Mouse (Mus musculus): Measurements from ENCODE around the gene Trappc1. TPM values are rescaled to one million over a fixed set of nuclear protein-coding genes. Genes with fewer than 3 reads are reported as not detected.

Trappc1 gene
- total and polyA plus RNA-seq, 3 experiments = 85.4 to 124 (median 102) TPM

GRCm38 (mm10) chr11:69325628-69326407 is 2.0 kb downstream of the Trappc1 start, which contains the start of gene Kcnab3 (continued):
- TF ChIP-seq NELFE (IDR thresholded peaks at IDR 0.05; ENCODE audit: low read depth, low read length) (peak; percentile 40; the same call in 1 of the 2 replicates), BHLHE40 (IDR thresholded peaks at IDR 0.05; ENCODE audit: low read depth, low read length) (0 out of 2 replicates have a peak, but pooled peaks have one; percentile 7), MAFK (IDR thresholded peaks at IDR 0.05; ENCODE audit: insufficient replicate concordance, low read length) (no peak), NRF1 (IDR thresholded peaks at IDR 0.05; ENCODE audit: low read depth, low read length) (peak; percentile 35; the same call in 1 of the 2 replicates), UBTF (IDR thresholded peaks at IDR 0.05; ENCODE audit: low read depth, low read length) (no peak), MEF2A (IDR thresholded peaks at IDR 0.05; ENCODE audit: borderline replicate concordance, low read depth, low read length) (no peak), TCF12 (IDR thresholded peaks at IDR 0.05; ENCODE audit: low read depth, low read length) (no peak), ZC3H11A (IDR thresholded peaks at IDR 0.05; ENCODE audit: low read depth, low read length) (no peak), USF1 (IDR thresholded peaks at IDR 0.05; ENCODE audit: low read depth, low read length) (no peak), RAD21 (IDR thresholded peaks at IDR 0.05; ENCODE audit: low read depth, low read length) (no peak), JUND (conservative IDR thresholded peaks at IDR 0.05; ENCODE audit: low read depth, low read length) (no peak), SIN3A (IDR thresholded peaks at IDR 0.05; ENCODE audit: low read length) (no peak; the same call in none of the 2 replicates), CHD2 (IDR thresholded peaks at IDR 0.05; ENCODE audit: low read length) (no peak), JUN (IDR thresholded peaks at IDR 0.05; ENCODE audit: insufficient read depth, low read depth, low read length) (no peak), EP300 (IDR thresholded peaks at IDR 0.05; ENCODE audit: low read length) (no peak), TBP (conservative IDR thresholded peaks at IDR 0.05; ENCODE audit: low read depth, low read length) (peak; percentile 88), IRF4 (IDR thresholded peaks at IDR 0.05; ENCODE audit: low read depth, low read length) (no peak)

GRCm38 (mm10) chr11:69326408-69327156 is 2.8 kb downstream of the Trappc1 start:
- peaks cover 15 to 38% of the 10 kb centered on the region in 2 experiments for H3K4me1 ChIP-seq (ENCODE audit: control insufficient read depth in 1 of 2, insufficient read depth in 2 of 2)
- peaks cover 0 to 4% of the 10 kb centered on the region in 2 experiments for H3K36me3 ChIP-seq (replicated peaks in 1 of 2; ENCODE audit: control insufficient read depth in 1 of 2, insufficient read depth in 1 of 2, low read length in 1 of 2)
- no peaks in the 10 kb centered on the region for H3K79me2 ChIP-seq (replicated peaks; ENCODE audit: control insufficient read depth, extremely low read depth, insufficient read depth, poor library complexity, severe bottlenecking)
- H3K4me3 ChIP-seq (replicated peaks in 1 of 3; ENCODE audit: low read depth in 2 of 3, low read length in 2 of 3, poor library complexity in 1 of 3) = peak overlapping the region; percentile 48 to 53 (median 49)
- H3K9ac ChIP-seq (ENCODE audit: insufficient read depth, low read depth) = peak overlapping the region; percentile 67
- no peak for DNase-seq (ENCODE audit: extremely low read depth)
- H3K27ac ChIP-seq (ENCODE audit: insufficient read depth, low read depth) = no peak overlapping the region
- in situ Hi-C loops (cut with MboI; ENCODE audit: low pct_ligation_motif_present, low pct_unique_long_range_greater_than_20kb, low sequenced_read_pairs) (no loop called here), dilution Hi-C loops (cut with MboI; ENCODE audit: extremely low pct_ligation_motif_present, extremely low pct_unique_long_range_greater_than_20kb, low sequenced_read_pairs) (no loop called here)
- peak overlapping the region; percentile 90 for H3K4me2 ChIP-seq (ENCODE audit: insufficient read depth, low read depth, poor library complexity, severe bottlenecking)
- peaks cover 39% of the 10 kb centered on the region for H3K27me3 ChIP-seq (replicated peaks)
- no peaks in the 10 kb centered on the region for H3K9me3 ChIP-seq (replicated peaks; ENCODE audit: low read length)
- TF ChIP-seq NELFE (IDR thresholded peaks at IDR 0.05; ENCODE audit: low read depth, low read length) (no peak), ETS1 (conservative IDR thresholded peaks at IDR 0.05; ENCODE audit: low read depth, low read length) (no peak), TCF12 (IDR thresholded peaks at IDR 0.05; ENCODE audit: low read depth, low read length) (no peak), PAX5 (IDR thresholded peaks at IDR 0.05; ENCODE audit: low read length) (no peak), HCFC1 (IDR thresholded peaks at IDR 0.05; ENCODE audit: low read depth, low read length) (no peak), UBTF (IDR thresholded peaks at IDR 0.05; ENCODE audit: low read depth, low read length) (no peak), ELF1 (IDR thresholded peaks at IDR 0.05; ENCODE audit: low read depth, low read length) (no peak), CHD1 (IDR thresholded peaks at IDR 0.05; ENCODE audit: low read depth, low read length) (no peak), USF1 (IDR thresholded peaks at IDR 0.05; ENCODE audit: low read depth, low read length) (no peak), POLR2A (IDR thresholded peaks at IDR 0.05; ENCODE audit: low read depth, low read length) (no peak), SMC3 (IDR thresholded peaks at IDR 0.05; ENCODE audit: low read depth, low read length) (no peak), SIN3A (IDR thresholded peaks at IDR 0.05; ENCODE audit: low read length) (0 out of 2 replicates have a peak, but pooled peaks have one; percentile 28), ZC3H11A (IDR thresholded peaks at IDR 0.05; ENCODE audit: low read depth, low read length) (no peak), MYC (IDR thresholded peaks at IDR 0.05; ENCODE audit: low read depth, low read length) (0 out of 2 replicates have a peak, but pooled peaks have one; percentile 6), E2F4 (IDR thresholded peaks at IDR 0.05; ENCODE audit: insufficient replicate concordance, low read depth, low read length) (no peak), USF2 (conservative IDR thresholded peaks at IDR 0.05; ENCODE audit: low read depth, low read length) (no peak), IRF4 (IDR thresholded peaks at IDR 0.05; ENCODE audit: low read depth, low read length) (no peak), JUND (conservative IDR thresholded peaks at IDR 0.05; ENCODE audit: low read depth, low read length) (no peak), POLR2AphosphoS2 (IDR thresholded peaks at IDR 0.05; ENCODE audit: low read depth, low read length) (no peak), CHD2 (IDR thresholded peaks at IDR 0.05; ENCODE audit: low read length) (no peak), KAT2A (IDR thresholded peaks at IDR 0.05; ENCODE audit: insufficient replicate concordance, low read length) (no peak), MAZ (IDR thresholded peaks at IDR 0.05; ENCODE audit: low read depth, low read length) (peak; percentile 63; the same call in 1 of the 2 replicates), EP300 (IDR thresholded peaks at IDR 0.05; ENCODE audit: low read length) (no peak), NRF1 (IDR thresholded peaks at IDR 0.05; ENCODE audit: low read depth, low read length) (no peak), BHLHE40 (IDR thresholded peaks at IDR 0.05; ENCODE audit: low read depth, low read length) (peak; percentile 14; the same call in 1 of the 2 replicates), MXI1 (IDR thresholded peaks at IDR 0.05; ENCODE audit: low read depth, low read length) (0 out of 2 replicates have a peak, but pooled peaks have one; percentile 71), TBP (conservative IDR thresholded peaks at IDR 0.05; ENCODE audit: low read depth, low read length) (no peak)

Measured in CH12.LX (cell line).